Mouse (Mus musculus) small intestine, adult 2 months (tissue): Measurements from ENCODE around the gene Zfp523. TPM values are rescaled to one million over a fixed set of nuclear protein-coding genes. Genes with fewer than 3 reads are reported as not detected.

Source experiments
- H3K27ac ChIP-seq: fragments of 200-500 bp; 2 replicates; pipeline ENCODE4 v1.5.1; 2012; ENCODE audit warnings: low read depth, low read length, control low read depth, inconsistent platforms; ENCODE audit not compliant: insufficient read depth
- H3K27me3 ChIP-seq: fragments of 200-500 bp; 2 replicates; pipeline ENCODE4 v1.6.1; 2012; ENCODE audit warnings: mild to moderate bottlenecking, moderate library complexity, low read length, inconsistent platforms; ENCODE audit not compliant: control insufficient read depth, insufficient read depth
- H3K36me3 ChIP-seq: fragments of 200-500 bp; 2 replicates; pipeline ENCODE4 v1.6.1; 2012; ENCODE audit warnings: mild to moderate bottlenecking, low read length, control low read depth, inconsistent platforms; ENCODE audit not compliant: control insufficient read depth, insufficient read depth
- H3K4me1 ChIP-seq: fragments of 200-500 bp; 2 replicates; pipeline ENCODE4 v1.6.1; 2012; ENCODE audit warnings: low read length, inconsistent platforms, mixed read lengths; ENCODE audit not compliant: control insufficient read depth, insufficient read depth, insufficient read length
- H3K4me3 ChIP-seq: fragments of 200-500 bp; 2 replicates; pipeline ENCODE4 v1.5.1; 2012; ENCODE audit warnings: low read depth, mild to moderate bottlenecking, control low read depth, inconsistent platforms, low read length, moderate library complexity
- CTCF ChIP-seq: fragments of 200-500 bp; IDR thresholded peaks from 2 replicates; pipeline ENCODE4 v1.5.1; 2012; ENCODE audit warnings: low read depth, mild to moderate bottlenecking, control low read depth, inconsistent platforms, low read length, moderate library complexity, mixed read lengths; ENCODE audit not compliant: insufficient replicate concordance, insufficient read length; ENCODE audit errors: extremely low read depth
- POLR2A ChIP-seq: fragments of 200-500 bp; IDR thresholded peaks from 2 replicates; pipeline ENCODE4 v1.6.1; 2012; ENCODE audit warnings: low read depth, mild to moderate bottlenecking, control low read depth, inconsistent platforms, low read length, moderate library complexity
- WGBS: fragments of 180-500 bp; shearing (Covaris S2); methylation state at CpG from one replicate; pipeline ENCODE4 v1.1.7; 2018; 5-methylcytosine and 5-hydroxymethylcytosine counted together
- polyA plus RNA-seq: library from polyadenylated mRNA; depleted of rRNA; stranded (reverse); fragments of >200 nt; gene quantifications from 2 replicates; pipeline ENCODE4 v1.2.3, GENCODE M21; 2012; rRNA removed

Zfp523 gene
- polyA plus RNA-seq, 1 experiment = 39.8 TPM

DNA sequence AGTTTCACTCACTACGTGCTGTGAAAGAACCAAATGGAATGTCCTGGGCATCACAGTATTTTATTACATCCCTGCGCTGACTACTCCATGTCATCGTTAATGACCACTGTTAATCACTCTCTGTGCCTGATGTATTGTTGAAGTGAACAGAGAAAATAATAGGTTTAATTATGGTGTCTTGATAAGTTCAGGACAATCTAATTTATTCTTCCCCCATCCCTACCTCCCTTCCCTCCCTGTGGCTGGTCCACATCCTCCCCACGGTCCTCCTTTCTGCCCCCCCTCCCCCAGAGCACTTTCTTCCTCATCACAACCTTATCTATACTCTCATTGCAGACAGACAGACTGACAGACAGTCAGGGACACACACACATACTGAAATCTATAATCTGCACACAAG, 77.9 kb downstream of the Zfp523 start:
- Histone ChIP-seq H3K27me3 (no peaks in the 10 kb centered on the region), H3K4me1 (peaks cover 7% of the 10 kb centered on the region; the same call in 1 of the 2 replicates), H3K36me3 (peaks cover 15% of the 10 kb centered on the region), H3K4me3 (no peak overlapping the region), H3K27ac (no peak overlapping the region)
- no peak for TF ChIP-seq CTCF
- no peak for TF ChIP-seq POLR2A
- 86% methylated on average over 4 of the region's 4 CpGs for WGBS

Other genes with a start within 250 kb of the Zfp523 start
- gene Tcp11, start 96.5 kb upstream of the Zfp523 start, polyA plus RNA-seq = 0.29 and 0.48 TPM in 2 replicates
- gene Scube3, start 35.0 kb upstream of the Zfp523 start, polyA plus RNA-seq = 0.34 and 1.2 TPM in 2 replicates
- gene Def6, start 30.6 kb downstream of the Zfp523 start, polyA plus RNA-seq = 4.0 and 7.0 TPM in 2 replicates
- gene Ppard, start 55.6 kb downstream of the Zfp523 start, polyA plus RNA-seq = 118 and 203 TPM in 2 replicates
- gene Fance, start 136.4 kb downstream of the Zfp523 start, polyA plus RNA-seq = 13.3 and 16.6 TPM in 2 replicates
- 1,432 and 2,365 TPM in 2 replicates for gene Rpl10a, start 151.3 kb downstream of the Zfp523 start, polyA plus RNA-seq
- gene Tead3, start 173.7 kb downstream of the Zfp523 start, polyA plus RNA-seq = 25.2 and 36.7 TPM in 2 replicates
- gene Tulp1, start 188.1 kb downstream of the Zfp523 start, polyA plus RNA-seq = 0.34 TPM in 1 of 2 replicates, not detected in the other